Mouse (Mus musculus) limb, embryonic 10.5 days (tissue): Measurements from ENCODE around the gene Srsf9. TPM values are rescaled to one million over a fixed set of nuclear protein-coding genes. Genes with fewer than 3 reads are reported as not detected.

Experiments used
- DNase-seq: peaks from one replicate; pipeline ENCODE4 v3.0.0-alpha.2; 2017; ENCODE audit warnings: low spot score
- H3K27ac ChIP-seq: fragments of 300-500 bp; sonication (generic); 2 replicates; pipeline ENCODE4 v1.5.1; 2016; ENCODE audit warnings: mild to moderate bottlenecking
- H3K27me3 ChIP-seq: fragments of 300-500 bp; sonication (generic); 2 replicates; pipeline ENCODE4 v1.6.1; 2016; ENCODE audit warnings: low read depth, mild to moderate bottlenecking; ENCODE audit not compliant: poor library complexity, severe bottlenecking
- H3K36me3 ChIP-seq: fragments of 300-500 bp; sonication (generic); 2 replicates; pipeline ENCODE4 v1.6.1; 2016; ENCODE audit warnings: mild to moderate bottlenecking, moderate library complexity
- H3K4me1 ChIP-seq: fragments of 300-500 bp; sonication (generic); 2 replicates; pipeline ENCODE4 v1.6.1; 2016
- H3K4me3 ChIP-seq: fragments of 300-500 bp; sonication (generic); 2 replicates; pipeline ENCODE4 v1.5.1; 2016; ENCODE audit warnings: mild to moderate bottlenecking, moderate library complexity
- H3K9me3 ChIP-seq: fragments of 300-500 bp; sonication (generic); replicated peaks from 2 replicates; pipeline ENCODE4 v1.6.1; 2016; ENCODE audit warnings: mild to moderate bottlenecking
- WGBS: fragments of 180-500 bp; shearing (Covaris S2); methylation state at CpG from one replicate; pipeline ENCODE4 v1.1.7; 2016; 5-methylcytosine and 5-hydroxymethylcytosine counted together
- polyA plus RNA-seq: library from polyadenylated mRNA; unstranded; fragments of >200 nt; fragmentation: Nextera tagmentation; extraction: Ambion mirVana; gene quantifications from 2 replicates; pipeline ENCODE4 v1.2.1, GENCODE M21; 2016

Srsf9 gene
- polyA plus RNA-seq, 1 experiment from 2014 or later, result 444 TPM

- H3K27me3 ChIP-seq, result no peaks in the 10 kb centered on the region
- H3K4me3 ChIP-seq, result peak overlapping the region; percentile 94
- H3K36me3 ChIP-seq, result peaks cover 62% of the 10 kb centered on the region
- no peaks in the 10 kb centered on the region for H3K9me3 ChIP-seq
- peaks cover 27% of the 10 kb centered on the region for H3K4me1 ChIP-seq
- no peak overlapping the region for H3K27ac ChIP-seq
- no peak for DNase-seq
- WGBS, result 34% methylated on average over 7 of the region's 7 CpGs
Observed at GRCm38 (mm10) chr5:115340007-115340406, 13.0 kb downstream of the Srsf9 start.

- under 1% methylated on average over 62 of the region's 62 CpGs for WGBS
Observed at GRCm38 (mm10) chr5:115340577-115341313, 13.8 kb downstream of the Srsf9 start, which contains the start of the genes Gatc and Triap1. TSS of gene Gatc (minus strand) at chr5:115341178. TSS of gene Triap1 (plus strand) at chr5:115341225.

GRCm38 (mm10) chr5:115341314-115342165 lies 14.6 kb downstream of the Srsf9 start:
- peak overlapping the region; percentile 94 for H3K4me3 ChIP-seq
- no peak for DNase-seq
- H3K4me1 ChIP-seq, result peaks cover 27% of the 10 kb centered on the region
- H3K36me3 ChIP-seq, result peaks cover 62% of the 10 kb centered on the region
- no peaks in the 10 kb centered on the region for H3K27me3 ChIP-seq
- H3K27ac ChIP-seq, result peak overlapping the region; percentile 92
- H3K9me3 ChIP-seq, result no peaks in the 10 kb centered on the region
- 13% methylated on average over 36 of the region's 36 CpGs for WGBS

More at GRCm38 (mm10) chr5:115340577-115341313, 13.8 kb downstream of the Srsf9 start, which contains the start of the genes Gatc and Triap1:
- peaks cover 27% of the 10 kb centered on the region for H3K4me1 ChIP-seq
- H3K36me3 ChIP-seq, result peaks cover 62% of the 10 kb centered on the region
- peak within 1 kb of the TSS; percentile 94 for H3K4me3 ChIP-seq
- H3K9me3 ChIP-seq, result no peaks in the 10 kb centered on the region
- H3K27ac ChIP-seq, result peak within 1 kb of the TSS; percentile 92
- peak; percentile 95 for DNase-seq
- no peaks in the 10 kb centered on the region for H3K27me3 ChIP-seq

- Histone ChIP-seq H3K4me1 (peaks cover 21% of the 10 kb centered on the region), H3K9me3 (no peaks in the 10 kb centered on the region), H3K36me3 (peaks cover 47% of the 10 kb centered on the region), H3K27me3 (no peaks in the 10 kb centered on the region), H3K4me3 (peak overlapping the region; percentile 98), H3K27ac (no peak overlapping the region)
- DNase-seq, result peak; percentile 84
- 4% methylated on average over 5 of the region's 5 CpGs for WGBS
Observed at GRCm38 (mm10) chr5:115347564-115347963, 20.6 kb downstream of the Srsf9 start.

GRCm38 (mm10) chr5:115348546-115349224 lies 21.7 kb downstream of the Srsf9 start, which contains the start of gene Cox6a1:
TSS of gene Cox6a1 (minus strand) at chr5:115348981.
- H3K27ac ChIP-seq, result peak within 1 kb of the TSS; percentile 83
- no peaks in the 10 kb centered on the region for H3K9me3 ChIP-seq
- peaks cover 21% of the 10 kb centered on the region for H3K4me1 ChIP-seq
- H3K4me3 ChIP-seq, result peak within 1 kb of the TSS; percentile 98
- peak; percentile 100 for DNase-seq
- WGBS, result under 1% methylated on average over 74 of the region's 74 CpGs
- H3K27me3 ChIP-seq, result no peaks in the 10 kb centered on the region
- H3K36me3 ChIP-seq, result peaks cover 36% of the 10 kb centered on the region

GRCm38 (mm10) chr5:115349225-115349555 lies 22.2 kb downstream of the Srsf9 start:
- H3K4me3 ChIP-seq, result peak overlapping the region; percentile 98
- H3K4me1 ChIP-seq, result peaks cover 21% of the 10 kb centered on the region
- H3K27me3 ChIP-seq, result no peaks in the 10 kb centered on the region
- no peaks in the 10 kb centered on the region for H3K9me3 ChIP-seq
- H3K36me3 ChIP-seq, result peaks cover 31% of the 10 kb centered on the region
- peak overlapping the region; percentile 83 for H3K27ac ChIP-seq
- 2% methylated on average over 18 of the region's 18 CpGs for WGBS
- no peak for DNase-seq

GRCm38 (mm10) chr5:115351348-115351747 lies 24.4 kb downstream of the Srsf9 start:
- Histone ChIP-seq H3K27ac (no peak overlapping the region), H3K4me1 (peaks cover 21% of the 10 kb centered on the region), H3K36me3 (peaks cover 9% of the 10 kb centered on the region), H3K27me3 (no peaks in the 10 kb centered on the region), H3K4me3 (no peak overlapping the region), H3K9me3 (no peaks in the 10 kb centered on the region)
- WGBS, result 82% methylated on average over 5 of the region's 5 CpGs
- DNase-seq, result no peak

GRCm38 (mm10) chr5:115355070-115355469 lies 28.1 kb downstream of the Srsf9 start:
- Histone ChIP-seq H3K27ac (no peak overlapping the region), H3K9me3 (no peaks in the 10 kb centered on the region), H3K36me3 (no peaks in the 10 kb centered on the region), H3K4me3 (no peak overlapping the region), H3K4me1 (peaks cover 12% of the 10 kb centered on the region), H3K27me3 (no peaks in the 10 kb centered on the region)
- WGBS, result 66% methylated on average over 13 of the region's 13 CpGs
- DNase-seq, result no peak

GRCm38 (mm10) chr5:115358872-115359271 lies 31.9 kb downstream of the Srsf9 start:
- H3K9me3 ChIP-seq, result no peaks in the 10 kb centered on the region
- no peaks in the 10 kb centered on the region for H3K36me3 ChIP-seq
- no peaks in the 10 kb centered on the region for H3K27me3 ChIP-seq
- peak; percentile 95 for DNase-seq
- WGBS, result 5% methylated on average over 12 of the region's 12 CpGs
- H3K27ac ChIP-seq, result peak overlapping the region; percentile 56
- no peak overlapping the region for H3K4me3 ChIP-seq
- H3K4me1 ChIP-seq, result peaks cover 26% of the 10 kb centered on the region

GRCm38 (mm10) chr5:115359438-115359837 lies 32.5 kb downstream of the Srsf9 start:
- Histone ChIP-seq H3K4me3 (no peak overlapping the region), H3K36me3 (no peaks in the 10 kb centered on the region), H3K4me1 (peaks cover 26% of the 10 kb centered on the region), H3K27ac (peak overlapping the region; percentile 56; the same call in 1 of the 2 replicates), H3K27me3 (no peaks in the 10 kb centered on the region), H3K9me3 (no peaks in the 10 kb centered on the region)
- DNase-seq, result no peak
- 90% methylated on average over 8 of the region's 8 CpGs for WGBS

- no peak overlapping the region for H3K4me3 ChIP-seq
- DNase-seq, result peak; percentile 40
- WGBS, result 46% methylated on average over 5 of the region's 5 CpGs
- no peaks in the 10 kb centered on the region for H3K27me3 ChIP-seq
- peak overlapping the region; percentile 56; the same call in 1 of the 2 replicates for H3K27ac ChIP-seq
- H3K9me3 ChIP-seq, result no peaks in the 10 kb centered on the region
- H3K4me1 ChIP-seq, result peaks cover 26% of the 10 kb centered on the region
- H3K36me3 ChIP-seq, result no peaks in the 10 kb centered on the region
Observed at GRCm38 (mm10) chr5:115359851-115360372, 32.9 kb downstream of the Srsf9 start.

- no peaks in the 10 kb centered on the region for H3K27me3 ChIP-seq
- H3K4me1 ChIP-seq, result peaks cover 26% of the 10 kb centered on the region
- no peak overlapping the region for H3K4me3 ChIP-seq
- 40% methylated on average over 7 of the region's 7 CpGs for WGBS
- no peak for DNase-seq
- no peaks in the 10 kb centered on the region for H3K9me3 ChIP-seq
- H3K27ac ChIP-seq, result no peak overlapping the region
- H3K36me3 ChIP-seq, result no peaks in the 10 kb centered on the region
Observed at GRCm38 (mm10) chr5:115362216-115362615, 35.2 kb downstream of the Srsf9 start.
